Mouse (Mus musculus) embryonic facial prominence, embryonic 15.5 days (tissue): ENCODE results near the gene Gpc6. TPM values are rescaled to one million over a fixed set of nuclear protein-coding genes. Genes with fewer than 3 reads are reported as not detected.

Experiments used
- ATAC-seq: fragments of 200-750 bp; cut with Nextera tagmentation; 2 replicates; pipeline ENCODE4 v1.8.0; 2017; ENCODE audit warnings: low read depth, moderate TSS enrichment; ENCODE audit not compliant: insufficient number of reproducible peaks, low FRiP score, low TSS enrichment
- H3K27ac ChIP-seq: fragments of 300-500 bp; sonication (generic); replicated peaks from 2 replicates; pipeline ENCODE4 v1.5.1; 2015; ENCODE audit warnings: mild to moderate bottlenecking, inconsistent platforms
- H3K27me3 ChIP-seq: fragments of 300-500 bp; sonication (generic); 2 replicates; pipeline ENCODE4 v1.6.1; 2015; ENCODE audit warnings: inconsistent platforms
- H3K36me3 ChIP-seq: fragments of 300-500 bp; sonication (generic); 2 replicates; pipeline ENCODE4 v1.6.1; 2015; ENCODE audit warnings: mild to moderate bottlenecking, inconsistent platforms
- H3K4me1 ChIP-seq: fragments of 300-500 bp; sonication (generic); 2 replicates; pipeline ENCODE4 v1.6.1; 2015; ENCODE audit warnings: inconsistent platforms
- H3K4me2 ChIP-seq: fragments of 300-500 bp; sonication (generic); replicated peaks from 2 replicates; pipeline ENCODE4 v1.6.1; 2015; ENCODE audit warnings: mild to moderate bottlenecking, inconsistent platforms
- H3K4me3 ChIP-seq: fragments of 300-500 bp; sonication (generic); replicated peaks from 2 replicates; pipeline ENCODE4 v1.5.1; 2015; ENCODE audit warnings: mild to moderate bottlenecking, inconsistent platforms
- H3K9ac ChIP-seq: fragments of 300-500 bp; sonication (generic); 2 replicates; pipeline ENCODE4 v1.6.1; 2015; ENCODE audit warnings: inconsistent platforms
- H3K9me3 ChIP-seq: fragments of 300-500 bp; sonication (generic); replicated peaks from 2 replicates; pipeline ENCODE4 v1.6.1; 2016; ENCODE audit warnings: inconsistent platforms
- WGBS: fragments of 180-500 bp; shearing (Covaris S2); methylation state at CpG from one replicate; pipeline ENCODE4 v1.1.7; 2015; 5-methylcytosine and 5-hydroxymethylcytosine counted together
- polyA plus RNA-seq: library from polyadenylated mRNA; unstranded; fragments of >200 nt; fragmentation: Nextera tagmentation; extraction: Ambion mirVana; gene quantifications from 2 replicates; pipeline ENCODE4 v1.2.1, GENCODE M21; 2015

Gene Gpc6
- polyA plus RNA-seq, 1 experiment from 2014 or later = 42.3 TPM

GRCm38 (mm10) chr14:116957154-116957553, 32.0 kb downstream of the Gpc6 start:
- no peak overlapping the region for H3K27ac ChIP-seq
- no peak overlapping the region for H3K9ac ChIP-seq
- no peaks in the 10 kb centered on the region for H3K4me1 ChIP-seq
- no peak overlapping the region for H3K4me2 ChIP-seq
- H3K27me3 ChIP-seq = no peaks in the 10 kb centered on the region
- H3K9me3 ChIP-seq = no peaks in the 10 kb centered on the region
- H3K36me3 ChIP-seq = no peaks in the 10 kb centered on the region
- no peak for ATAC-seq
- no peak overlapping the region for H3K4me3 ChIP-seq

DNA sequence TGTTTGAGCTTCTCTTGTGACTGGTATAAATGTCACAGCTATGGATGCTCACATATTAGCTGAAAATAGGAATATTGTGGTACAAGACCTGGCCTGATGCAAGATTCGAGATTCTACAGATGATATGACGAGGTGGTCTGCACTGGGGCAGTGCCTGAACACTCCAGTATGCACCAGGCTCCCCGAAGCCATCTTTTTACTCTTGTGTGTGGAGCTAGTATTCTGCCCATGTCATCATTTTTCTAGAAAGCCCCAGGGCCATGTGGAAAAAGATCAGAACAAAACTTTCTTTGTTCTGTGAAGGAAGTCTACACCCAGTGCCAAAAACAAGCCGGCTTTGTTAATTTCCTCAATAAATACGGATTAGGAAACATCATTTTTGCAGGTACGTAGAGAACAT, 39.7 kb downstream of the Gpc6 start:
- no peak overlapping the region for H3K27ac ChIP-seq
- H3K36me3 ChIP-seq = no peaks in the 10 kb centered on the region
- H3K9me3 ChIP-seq = no peaks in the 10 kb centered on the region
- no peak overlapping the region for H3K9ac ChIP-seq
- no peaks in the 10 kb centered on the region for H3K27me3 ChIP-seq
- H3K4me3 ChIP-seq = no peak overlapping the region
- H3K4me2 ChIP-seq = no peak overlapping the region
- WGBS = 45% methylated on average over 6 of the region's 6 CpGs
- no peaks in the 10 kb centered on the region for H3K4me1 ChIP-seq
- ATAC-seq = no peak

- no peak overlapping the region for H3K27ac ChIP-seq
- ATAC-seq = no peak
- 82% methylated on average over 3 of the region's 3 CpGs for WGBS
- no peak overlapping the region for H3K4me3 ChIP-seq
- H3K27me3 ChIP-seq = no peaks in the 10 kb centered on the region
- no peak overlapping the region for H3K9ac ChIP-seq
- no peaks in the 10 kb centered on the region for H3K9me3 ChIP-seq
- no peak overlapping the region for H3K4me2 ChIP-seq
- no peaks in the 10 kb centered on the region for H3K36me3 ChIP-seq
- no peaks in the 10 kb centered on the region for H3K4me1 ChIP-seq
Observed at GRCm38 (mm10) chr14:116974708-116975107, 49.6 kb downstream of the Gpc6 start.

GRCm38 (mm10) chr14:116975224-116975623, 50.1 kb downstream of the Gpc6 start:
- no peaks in the 10 kb centered on the region for H3K27me3 ChIP-seq
- H3K36me3 ChIP-seq = no peaks in the 10 kb centered on the region
- WGBS = 73% methylated on average over 4 of the region's 4 CpGs
- H3K4me2 ChIP-seq = no peak overlapping the region
- no peak overlapping the region for H3K27ac ChIP-seq
- H3K4me3 ChIP-seq = no peak overlapping the region
- no peaks in the 10 kb centered on the region for H3K4me1 ChIP-seq
- no peak overlapping the region for H3K9ac ChIP-seq
- no peaks in the 10 kb centered on the region for H3K9me3 ChIP-seq
- no peak for ATAC-seq

GRCm38 (mm10) chr14:116977259-116977658, 52.1 kb downstream of the Gpc6 start:
- H3K9ac ChIP-seq = no peak overlapping the region
- no peak overlapping the region for H3K4me3 ChIP-seq
- no peaks in the 10 kb centered on the region for H3K4me1 ChIP-seq
- no peaks in the 10 kb centered on the region for H3K36me3 ChIP-seq
- H3K4me2 ChIP-seq = no peak overlapping the region
- no peak overlapping the region for H3K27ac ChIP-seq
- ATAC-seq = no peak
- H3K27me3 ChIP-seq = no peaks in the 10 kb centered on the region
- 62% methylated on average over 2 of the region's 2 CpGs for WGBS
- no peaks in the 10 kb centered on the region for H3K9me3 ChIP-seq

- Histone ChIP-seq H3K4me3 (no peak overlapping the region), H3K9me3 (no peaks in the 10 kb centered on the region), H3K9ac (no peak overlapping the region), H3K36me3 (no peaks in the 10 kb centered on the region), H3K4me1 (no peaks in the 10 kb centered on the region), H3K27me3 (no peaks in the 10 kb centered on the region), H3K27ac (no peak overlapping the region), H3K4me2 (no peak overlapping the region)
- no peak for ATAC-seq
- 78% methylated on average over 10 of the region's 10 CpGs for WGBS
Observed at GRCm38 (mm10) chr14:116979714-116980382, 54.7 kb downstream of the Gpc6 start.

DNA sequence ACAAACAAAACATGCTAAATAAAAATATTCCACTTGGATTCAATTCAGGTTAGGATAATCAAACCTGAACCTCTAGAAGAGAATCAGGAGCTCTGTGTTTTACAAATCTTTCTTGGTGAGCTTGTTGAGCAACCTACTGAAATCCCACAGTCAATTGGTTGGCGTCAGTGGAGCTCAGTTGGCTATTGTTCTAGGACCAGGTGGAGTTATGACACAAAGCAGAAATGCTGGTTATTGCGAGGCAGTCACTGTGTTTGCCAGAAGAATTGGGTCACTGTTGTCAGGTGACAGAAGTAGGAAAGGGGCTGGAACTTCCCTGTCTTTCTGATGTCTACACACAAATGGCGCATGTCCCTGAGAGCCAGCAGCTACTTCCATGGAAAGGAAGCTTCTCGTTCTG, 56.6 kb downstream of the Gpc6 start:
- Histone ChIP-seq H3K4me1 (no peaks in the 10 kb centered on the region), H3K9me3 (no peaks in the 10 kb centered on the region), H3K27ac (no peak overlapping the region), H3K27me3 (no peaks in the 10 kb centered on the region), H3K36me3 (no peaks in the 10 kb centered on the region), H3K4me3 (no peak overlapping the region), H3K9ac (no peak overlapping the region), H3K4me2 (no peak overlapping the region)
- WGBS = 74% methylated on average over 4 of the region's 4 CpGs
- no peak for ATAC-seq

DNA sequence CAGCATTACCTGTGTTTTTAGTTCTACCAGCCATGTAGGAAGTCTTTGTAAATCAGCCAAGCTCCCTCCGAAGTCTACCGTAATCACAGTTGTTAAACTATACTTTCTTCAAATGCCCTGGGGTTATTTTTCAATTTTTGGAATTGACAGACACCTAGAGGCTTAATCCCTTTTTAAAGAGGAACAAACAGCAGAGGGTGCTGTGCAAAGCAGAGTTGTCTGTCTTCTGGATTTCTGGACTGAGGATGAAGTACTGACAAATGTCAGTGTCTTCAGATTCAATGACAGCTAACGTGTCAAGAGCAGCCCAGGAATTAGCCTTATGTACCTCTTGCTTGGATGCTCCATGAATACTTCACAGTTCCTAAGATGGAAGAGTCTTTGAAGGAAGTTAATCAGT, 62.2 kb downstream of the Gpc6 start:
- WGBS = 56% methylated on average over 3 of the region's 3 CpGs
- peaks cover 4% of the 10 kb centered on the region; the same call in 1 of the 2 replicates for H3K36me3 ChIP-seq
- H3K4me3 ChIP-seq = no peak overlapping the region
- H3K4me1 ChIP-seq = no peaks in the 10 kb centered on the region
- H3K4me2 ChIP-seq = no peak overlapping the region
- no peak overlapping the region for H3K27ac ChIP-seq
- no peaks in the 10 kb centered on the region for H3K9me3 ChIP-seq
- no peak overlapping the region for H3K9ac ChIP-seq
- no peaks in the 10 kb centered on the region for H3K27me3 ChIP-seq
- no peak for ATAC-seq

GRCm38 (mm10) chr14:117000376-117000775, 75.3 kb downstream of the Gpc6 start:
- no peaks in the 10 kb centered on the region for H3K9me3 ChIP-seq
- H3K4me3 ChIP-seq = no peak overlapping the region
- no peak for ATAC-seq
- H3K27me3 ChIP-seq = no peaks in the 10 kb centered on the region
- H3K36me3 ChIP-seq = no peaks in the 10 kb centered on the region
- no peak overlapping the region for H3K27ac ChIP-seq
- H3K9ac ChIP-seq = no peak overlapping the region
- H3K4me1 ChIP-seq = no peaks in the 10 kb centered on the region
- WGBS = 78% methylated on average over 1 of the region's 1 CpGs
- H3K4me2 ChIP-seq = no peak overlapping the region

GRCm38 (mm10) chr14:117002313-117002712, 77.2 kb downstream of the Gpc6 start:
- no peak overlapping the region for H3K4me2 ChIP-seq
- no peaks in the 10 kb centered on the region for H3K9me3 ChIP-seq
- no peak overlapping the region for H3K9ac ChIP-seq
- no peaks in the 10 kb centered on the region for H3K4me1 ChIP-seq
- H3K27ac ChIP-seq = no peak overlapping the region
- 72% methylated on average over 8 of the region's 8 CpGs for WGBS
- H3K36me3 ChIP-seq = no peaks in the 10 kb centered on the region
- no peaks in the 10 kb centered on the region for H3K27me3 ChIP-seq
- no peak overlapping the region for H3K4me3 ChIP-seq
- ATAC-seq = no peak

GRCm38 (mm10) chr14:117008781-117009180, 83.7 kb downstream of the Gpc6 start:
- no peak for ATAC-seq
- Histone ChIP-seq H3K27me3 (no peaks in the 10 kb centered on the region), H3K9ac (no peak overlapping the region), H3K36me3 (no peaks in the 10 kb centered on the region), H3K27ac (no peak overlapping the region), H3K4me1 (no peaks in the 10 kb centered on the region), H3K4me3 (no peak overlapping the region), H3K9me3 (no peaks in the 10 kb centered on the region), H3K4me2 (no peak overlapping the region)
- WGBS = 69% methylated on average over 3 of the region's 3 CpGs

- no peak overlapping the region for H3K4me3 ChIP-seq
- 66% methylated on average over 1 of the region's 1 CpGs for WGBS
- H3K36me3 ChIP-seq = no peaks in the 10 kb centered on the region
- no peaks in the 10 kb centered on the region for H3K27me3 ChIP-seq
- H3K4me2 ChIP-seq = no peak overlapping the region
- H3K27ac ChIP-seq = no peak overlapping the region
- no peak overlapping the region for H3K9ac ChIP-seq
- no peaks in the 10 kb centered on the region for H3K4me1 ChIP-seq
- no peak for ATAC-seq
- no peaks in the 10 kb centered on the region for H3K9me3 ChIP-seq
Observed at GRCm38 (mm10) chr14:117012969-117013368, 87.9 kb downstream of the Gpc6 start.
